Mouse (Mus musculus) retina, postnatal 1 day (tissue): ENCODE data around the gene Dmrt1.

Experiments used
- DNase-seq: peaks from one replicate; pipeline ENCODE4 v3.0.0-alpha.2; 2012

Dmrt1 gene

GRCm38 (mm10) chr19:25574431-25574830 is 69.0 kb downstream of the Dmrt1 start:
- DNase-seq: no peak

- peak; percentile 39 for DNase-seq
Observed at GRCm38 (mm10) chr19:25574981-25575814, 69.8 kb downstream of the Dmrt1 start.

- DNase-seq: no peak
Observed at GRCm38 (mm10) chr19:25578358-25578757, 72.9 kb downstream of the Dmrt1 start.

GRCm38 (mm10) chr19:25579440-25579839 is 74.0 kb downstream of the Dmrt1 start:
- no peak for DNase-seq

GRCm38 (mm10) chr19:25597717-25598232 is 92.4 kb downstream of the Dmrt1 start:
- DNase-seq: no peak

GRCm38 (mm10) chr19:25598626-25599025 is 93.2 kb downstream of the Dmrt1 start:
- peak; percentile 50 for DNase-seq

GRCm38 (mm10) chr19:25601966-25602365 is 96.5 kb downstream of the Dmrt1 start:
- peak; percentile 36 for DNase-seq

- peak; percentile 66 for DNase-seq
Observed at GRCm38 (mm10) chr19:25607461-25608205, 102.2 kb downstream of the Dmrt1 start.

GRCm38 (mm10) chr19:25608206-25608580 is 102.8 kb downstream of the Dmrt1 start:
- DNase-seq: no peak

- DNase-seq: peak; percentile 48
Observed at GRCm38 (mm10) chr19:25608961-25609850, 103.8 kb downstream of the Dmrt1 start.

- DNase-seq: peak; percentile 51
Observed at GRCm38 (mm10) chr19:25610015-25610410, 104.6 kb downstream of the Dmrt1 start, which contains the start of gene Dmrt3. TSS of gene Dmrt3 (plus strand) at chr19:25610301.

GRCm38 (mm10) chr19:25610411-25611111 is 105.1 kb downstream of the Dmrt1 start:
- peak; percentile 51 for DNase-seq

- DNase-seq: peak; percentile 46
Observed at GRCm38 (mm10) chr19:25611116-25611515, 105.7 kb downstream of the Dmrt1 start.

GRCm38 (mm10) chr19:25611876-25612805 is 106.7 kb downstream of the Dmrt1 start:
- DNase-seq: no peak

GRCm38 (mm10) chr19:25612806-25613295 is 107.4 kb downstream of the Dmrt1 start:
- no peak for DNase-seq

GRCm38 (mm10) chr19:25613476-25614300 is 108.3 kb downstream of the Dmrt1 start:
- no peak for DNase-seq

- no peak for DNase-seq
Observed at GRCm38 (mm10) chr19:25615889-25616288, 110.5 kb downstream of the Dmrt1 start.

- peak; percentile 82 for DNase-seq
Observed at GRCm38 (mm10) chr19:25622291-25623251, 117.2 kb downstream of the Dmrt1 start.
